Mouse (Mus musculus) heart, embryonic 11.5 days (tissue): ENCODE measurements at regions not wholly inside any gene's neighbourhood (a gene's known extent, or its start where the extent isn't known, plus 50 kb on each side); places are given as distances from the start of the nearest gene placed in this dataset.

ENCODE experiments used
- ATAC-seq: fragments of 200-750 bp; cut with Nextera tagmentation; replicated peaks from 2 replicates; pipeline ENCODE4 v1.8.0; 2017; ENCODE audit warnings: moderate library complexity; ENCODE audit not compliant: insufficient number of reproducible peaks, low FRiP score, low TSS enrichment
- H3K27ac ChIP-seq: fragments of 300-500 bp; sonication (generic); 2 replicates; pipeline ENCODE4 v1.5.1; 2014; ENCODE audit warnings: mild to moderate bottlenecking, low read depth, low read length
- H3K27me3 ChIP-seq: fragments of 300-500 bp; sonication (generic); 2 replicates; pipeline ENCODE4 v1.6.1; 2014; ENCODE audit warnings: mild to moderate bottlenecking, low read length, mixed read lengths; ENCODE audit not compliant: control insufficient read depth, insufficient read depth
- H3K36me3 ChIP-seq: fragments of 300-500 bp; sonication (generic); 2 replicates; pipeline ENCODE4 v1.6.1; 2014; ENCODE audit warnings: mild to moderate bottlenecking, low read length, moderate library complexity, mixed read lengths; ENCODE audit not compliant: control insufficient read depth, insufficient read depth
- H3K4me1 ChIP-seq: fragments of 300-500 bp; sonication (generic); 2 replicates; pipeline ENCODE4 v1.6.1; 2014; ENCODE audit warnings: low read length; ENCODE audit not compliant: control insufficient read depth, insufficient read depth
- H3K4me2 ChIP-seq: fragments of 300-500 bp; sonication (generic); 2 replicates; pipeline ENCODE4 v1.6.1; 2014; ENCODE audit warnings: mild to moderate bottlenecking, moderate library complexity
- H3K4me3 ChIP-seq: fragments of 300-500 bp; sonication (generic); 2 replicates; pipeline ENCODE4 v1.5.1; 2014; ENCODE audit warnings: low read depth, low read length
- H3K9ac ChIP-seq: fragments of 300-500 bp; sonication (generic); 2 replicates; pipeline ENCODE4 v1.6.1; 2014; ENCODE audit warnings: mild to moderate bottlenecking, low read depth, low read length, moderate library complexity
- H3K9me3 ChIP-seq: fragments of 300-500 bp; sonication (generic); replicated peaks from 2 replicates; pipeline ENCODE4 v1.6.1; 2016; ENCODE audit warnings: low read length; ENCODE audit not compliant: control insufficient read depth
- WGBS: fragments of 180-500 bp; shearing (Covaris S2); extraction: QIAGEN DNeasy Blood & Tissue Kit; methylation state at CpG from one replicate; pipeline ENCODE4 v1.1.7; 2014; ENCODE audit not compliant: insufficient replicate concordance; 5-methylcytosine and 5-hydroxymethylcytosine counted together

DNA sequence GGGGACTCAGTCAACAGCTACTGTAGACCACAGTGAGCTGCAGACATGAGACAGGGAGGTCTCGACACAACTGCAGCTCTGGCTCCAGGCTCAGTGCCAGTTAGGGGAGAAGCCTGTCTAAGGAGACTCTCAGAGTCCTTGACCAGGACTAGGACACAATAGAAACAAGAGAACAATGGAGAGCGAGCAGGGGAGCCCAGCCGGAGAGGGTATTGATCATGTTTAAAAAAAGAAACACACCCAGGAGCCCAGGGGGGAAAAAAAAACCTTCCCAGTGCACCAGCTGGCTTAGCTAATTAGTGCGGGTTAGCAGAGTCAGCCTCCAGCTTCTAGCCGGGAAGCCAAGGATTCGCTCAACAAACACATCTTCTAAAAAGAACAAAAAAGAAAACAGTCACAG, 78.4 kb downstream of the Gm4791 start:
- no peak for ATAC-seq
- Histone ChIP-seq H3K36me3 (no peaks in the 10 kb centered on the region), H3K9me3 (no peaks in the 10 kb centered on the region), H3K27ac (no peak overlapping the region), H3K4me3 (no peak overlapping the region), H3K4me1 (no peaks in the 10 kb centered on the region), H3K4me2 (no peak overlapping the region), H3K9ac (no peak overlapping the region), H3K27me3 (no peaks in the 10 kb centered on the region)
- WGBS = 37% methylated on average over 6 of the region's 6 CpGs

DNA sequence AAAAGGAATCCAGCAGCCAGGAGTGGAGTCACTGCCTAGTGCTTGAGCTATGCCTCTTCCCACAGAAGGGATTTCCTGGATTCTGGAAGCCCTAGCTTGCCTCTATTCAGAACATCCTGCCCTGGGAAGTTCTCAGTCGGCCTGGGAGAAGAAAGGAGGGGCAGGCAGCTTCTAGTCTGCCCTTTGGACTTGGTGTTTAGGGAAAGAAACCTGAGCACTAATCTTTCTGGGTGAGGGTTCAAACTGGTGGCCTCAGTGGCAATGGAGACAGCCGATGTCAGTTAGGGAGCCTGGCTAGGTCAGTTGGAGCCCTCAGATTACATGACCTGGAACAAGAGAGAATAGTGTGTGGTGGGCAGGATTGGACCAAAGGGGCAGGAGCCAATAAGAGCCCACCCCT, 78.9 kb downstream of the Gm4791 start:
- H3K27me3 ChIP-seq = no peaks in the 10 kb centered on the region
- no peak overlapping the region for H3K9ac ChIP-seq
- ATAC-seq = no peak
- no peak overlapping the region for H3K4me3 ChIP-seq
- H3K4me1 ChIP-seq = no peaks in the 10 kb centered on the region
- H3K9me3 ChIP-seq = no peaks in the 10 kb centered on the region
- no peaks in the 10 kb centered on the region for H3K36me3 ChIP-seq
- H3K27ac ChIP-seq = no peak overlapping the region
- 26% methylated on average over 2 of the region's 2 CpGs for WGBS
- H3K4me2 ChIP-seq = no peak overlapping the region

DNA sequence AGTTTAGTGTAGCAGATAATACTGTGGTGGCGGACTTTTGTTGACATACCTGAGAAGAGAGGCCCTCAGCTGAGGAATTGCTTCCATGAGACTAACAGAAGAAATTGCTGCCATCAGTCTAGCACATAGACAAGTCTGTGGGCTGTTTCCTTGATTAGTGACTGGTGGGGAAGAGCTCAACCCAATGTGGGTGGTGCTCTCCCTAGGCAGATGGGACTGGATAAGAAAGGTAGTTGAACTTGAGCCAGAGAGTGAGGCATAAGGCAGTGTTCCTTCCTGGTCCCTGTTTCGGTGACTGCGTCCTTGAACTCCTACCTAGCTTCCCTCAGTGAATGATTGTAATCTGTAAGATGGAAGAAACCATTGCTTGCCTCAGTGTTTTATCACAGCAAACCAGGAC, 79.4 kb downstream of the Gm4791 start:
- no peak overlapping the region for H3K4me3 ChIP-seq
- no peak overlapping the region for H3K4me2 ChIP-seq
- H3K27ac ChIP-seq = no peak overlapping the region
- no peaks in the 10 kb centered on the region for H3K27me3 ChIP-seq
- no peaks in the 10 kb centered on the region for H3K36me3 ChIP-seq
- H3K9me3 ChIP-seq = no peaks in the 10 kb centered on the region
- no peak for ATAC-seq
- no peak overlapping the region for H3K9ac ChIP-seq
- H3K4me1 ChIP-seq = no peaks in the 10 kb centered on the region
- 83% methylated on average over 3 of the region's 3 CpGs for WGBS

DNA sequence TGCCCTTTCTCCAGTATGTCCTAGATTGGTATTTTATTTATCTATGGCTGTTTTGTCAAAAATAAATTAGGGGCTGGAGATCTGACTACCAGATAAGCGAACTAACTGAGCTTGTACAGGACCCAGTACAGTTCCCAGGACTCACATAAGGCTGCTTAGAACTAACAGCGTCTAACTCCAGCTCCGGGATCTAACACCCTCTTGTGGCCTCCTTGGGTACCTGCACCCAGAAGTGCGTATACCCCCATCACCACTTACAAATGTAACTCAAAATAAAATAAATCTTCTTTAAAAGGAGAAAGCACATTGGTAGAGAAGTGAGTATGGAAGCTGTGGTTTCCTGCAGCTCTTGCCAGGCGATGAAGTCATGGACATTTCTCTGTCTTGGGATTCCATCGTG, 82.9 kb downstream of the Gm4791 start:
- Histone ChIP-seq H3K36me3 (no peaks in the 10 kb centered on the region), H3K4me3 (no peak overlapping the region), H3K4me2 (no peak overlapping the region), H3K27me3 (peaks cover 2% of the 10 kb centered on the region; the same call in 1 of the 2 replicates), H3K4me1 (no peaks in the 10 kb centered on the region), H3K9ac (no peak overlapping the region), H3K27ac (no peak overlapping the region), H3K9me3 (no peaks in the 10 kb centered on the region)
- WGBS = 90% methylated on average over 6 of the region's 6 CpGs
- no peak for ATAC-seq

DNA sequence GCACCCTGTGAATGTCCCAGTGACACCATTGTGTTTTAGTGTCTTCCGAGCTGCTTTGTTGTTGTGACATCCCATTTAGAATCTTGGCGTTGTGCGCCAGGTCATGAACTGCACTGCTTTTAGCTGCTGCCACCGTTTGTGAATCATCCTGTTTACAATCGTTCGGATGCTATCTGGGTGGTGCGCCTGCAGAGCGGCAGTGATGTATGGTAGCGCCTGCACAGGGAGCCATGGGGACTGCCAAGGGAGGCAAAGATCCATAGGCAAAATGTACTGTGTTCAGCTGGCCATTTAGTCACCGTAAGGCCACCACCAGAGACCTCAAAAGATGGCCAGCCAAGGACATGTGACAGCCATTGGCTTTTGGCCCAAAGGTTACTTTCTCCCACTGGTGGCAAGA, 93.3 kb downstream of the Gm4791 start:
- no peaks in the 10 kb centered on the region for H3K9me3 ChIP-seq
- H3K27ac ChIP-seq = no peak overlapping the region
- no peak for ATAC-seq
- no peaks in the 10 kb centered on the region for H3K27me3 ChIP-seq
- H3K9ac ChIP-seq = no peak overlapping the region
- no peak overlapping the region for H3K4me2 ChIP-seq
- H3K4me1 ChIP-seq = no peaks in the 10 kb centered on the region
- WGBS = 70% methylated on average over 10 of the region's 10 CpGs
- H3K36me3 ChIP-seq = no peaks in the 10 kb centered on the region
- no peak overlapping the region for H3K4me3 ChIP-seq

DNA sequence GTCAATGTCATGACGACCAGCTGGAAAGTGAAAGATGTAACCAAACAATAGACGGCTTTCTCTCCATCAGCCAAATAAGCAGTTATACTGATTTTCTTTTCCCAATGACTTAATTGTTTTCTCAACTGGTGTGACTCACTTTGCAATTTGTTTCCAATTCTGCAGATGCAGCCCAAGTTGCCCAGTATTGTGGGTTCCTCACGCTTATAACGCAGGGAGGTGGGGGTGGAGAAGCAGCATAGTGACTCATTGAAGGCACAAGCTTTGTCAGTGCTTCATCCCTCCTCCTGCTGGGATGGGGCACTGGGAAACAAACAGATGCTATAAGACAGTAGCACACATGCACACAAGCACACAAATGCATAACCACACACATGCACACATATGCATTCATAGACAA, 97.1 kb downstream of the Gm4791 start:
- no peak for ATAC-seq
- Histone ChIP-seq H3K4me1 (no peaks in the 10 kb centered on the region), H3K4me3 (no peak overlapping the region), H3K9me3 (no peaks in the 10 kb centered on the region), H3K4me2 (no peak overlapping the region), H3K27ac (no peak overlapping the region), H3K36me3 (no peaks in the 10 kb centered on the region), H3K27me3 (no peaks in the 10 kb centered on the region), H3K9ac (no peak overlapping the region)
- 91% methylated on average over 4 of the region's 4 CpGs for WGBS

DNA sequence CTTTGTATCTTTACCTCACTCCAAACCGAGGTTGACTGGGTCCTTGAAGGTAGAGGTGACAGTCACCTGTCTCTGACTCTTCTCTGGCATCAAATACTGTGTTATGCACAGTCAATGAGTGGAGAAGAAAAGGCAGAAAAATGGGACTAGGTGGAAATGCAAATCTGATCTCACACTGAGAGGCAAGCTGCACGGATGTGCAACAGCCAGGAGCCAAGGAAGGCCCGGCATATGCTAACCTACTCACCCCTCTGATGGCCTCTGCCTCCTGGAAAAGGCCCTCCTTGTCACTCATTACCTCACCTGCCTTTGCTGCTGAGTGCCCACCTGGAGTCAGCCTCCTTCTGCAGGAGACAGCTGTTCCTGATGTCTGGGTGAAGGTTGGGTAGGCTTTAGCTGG, 104.8 kb downstream of the Gm4791 start:
- H3K9ac ChIP-seq = no peak overlapping the region
- 91% methylated on average over 3 of the region's 3 CpGs for WGBS
- ATAC-seq = no peak
- no peaks in the 10 kb centered on the region for H3K36me3 ChIP-seq
- H3K27ac ChIP-seq = no peak overlapping the region
- no peaks in the 10 kb centered on the region for H3K9me3 ChIP-seq
- no peaks in the 10 kb centered on the region for H3K4me1 ChIP-seq
- H3K4me3 ChIP-seq = no peak overlapping the region
- H3K4me2 ChIP-seq = no peak overlapping the region
- peaks cover 2% of the 10 kb centered on the region; the same call in 1 of the 2 replicates for H3K27me3 ChIP-seq

DNA sequence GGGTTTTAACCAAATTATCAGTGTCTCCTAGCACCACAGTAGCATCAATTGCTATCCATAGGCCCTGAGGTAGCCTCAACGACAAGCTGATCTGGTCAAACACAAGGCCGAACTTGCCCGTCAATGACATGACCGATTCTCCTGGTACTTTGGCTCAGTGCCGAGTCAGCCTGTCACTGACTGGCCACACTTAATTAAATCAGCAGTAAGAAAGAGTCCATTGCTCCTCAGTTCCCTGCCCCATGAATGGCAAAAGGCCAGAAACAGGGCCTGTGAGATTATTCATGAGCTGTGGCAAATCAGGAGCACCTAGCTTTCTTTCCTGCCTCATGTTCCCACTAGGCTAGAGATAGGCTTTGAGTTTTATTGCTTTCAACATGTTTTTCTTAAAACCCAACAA, 105.4 kb downstream of the Gm4791 start:
- ATAC-seq = no peak
- Histone ChIP-seq H3K9me3 (no peaks in the 10 kb centered on the region), H3K27me3 (peaks cover 2% of the 10 kb centered on the region; the same call in 1 of the 2 replicates), H3K4me1 (no peaks in the 10 kb centered on the region), H3K9ac (no peak overlapping the region), H3K4me2 (no peak overlapping the region), H3K36me3 (no peaks in the 10 kb centered on the region), H3K4me3 (no peak overlapping the region), H3K27ac (no peak overlapping the region)
- WGBS = 88% methylated on average over 5 of the region's 5 CpGs

DNA sequence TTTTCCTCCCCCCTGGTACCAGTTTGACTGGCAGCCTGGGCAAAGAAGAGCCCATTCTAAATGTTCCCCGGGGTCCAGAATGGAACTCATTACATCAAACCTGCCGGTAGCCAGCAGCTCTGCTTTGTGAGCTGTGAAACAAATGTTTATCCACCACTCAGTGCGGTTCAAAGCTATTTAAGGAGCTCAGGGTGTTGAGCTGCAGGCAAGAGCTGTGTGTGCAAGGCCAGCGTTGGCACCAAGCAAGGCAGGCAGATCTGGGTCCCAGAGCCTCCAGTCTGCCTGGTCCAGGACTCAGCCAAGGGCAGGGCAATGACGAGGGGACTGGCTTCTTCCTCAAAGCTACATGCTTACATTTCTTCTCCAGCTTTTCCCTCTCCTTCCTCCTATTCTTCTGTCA, 109.6 kb downstream of the Gm4791 start:
- H3K4me2 ChIP-seq = no peak overlapping the region
- H3K9ac ChIP-seq = no peak overlapping the region
- H3K27ac ChIP-seq = no peak overlapping the region
- 43% methylated on average over 5 of the region's 5 CpGs for WGBS
- no peak overlapping the region for H3K4me3 ChIP-seq
- H3K9me3 ChIP-seq = no peaks in the 10 kb centered on the region
- no peaks in the 10 kb centered on the region for H3K36me3 ChIP-seq
- H3K4me1 ChIP-seq = no peaks in the 10 kb centered on the region
- no peaks in the 10 kb centered on the region for H3K27me3 ChIP-seq
- no peak for ATAC-seq
